Mouse (Mus musculus): Measurements from ENCODE around the gene Sult3a1. TPM values are rescaled to one million over a fixed set of nuclear protein-coding genes. Genes with fewer than 3 reads are reported as not detected.

The Sult3a1 gene
- not detected for polyA plus RNA-seq (2017; shearing (Covaris generic))

GRCm38 (mm10) chr10:33857421-33857820 is at the start of gene Sult3a1:
TSS of gene Sult3a1 (plus strand) at chr10:33857721.

GRCm38 (mm10) chr10:33904530-33905481 is 47.3 kb downstream of the Sult3a1 start, which contains the start of gene Rsph4a:
TSS of gene Rsph4a (plus strand) at chr10:33905111.

Other genes with a start within 250 kb of the Sult3a1 start
- under 1 TPM; 0.21 to 0.53 TPM for gene Clvs2, start 233.0 kb upstream of the Sult3a1 start, polyA plus RNA-seq (2017; shearing (Covaris generic))
- under 1 TPM; 0.22 to 0.33 TPM for gene Sult3a2, start 71.0 kb upstream of the Sult3a1 start, polyA plus RNA-seq (2017; shearing (Covaris generic))
- under 1 TPM; 0.36 to 0.37 TPM for gene Rsph4a, start 47.4 kb downstream of the Sult3a1 start, polyA plus RNA-seq (2017; shearing (Covaris generic))
- gene Zup1, start 93.5 kb downstream of the Sult3a1 start, polyA plus RNA-seq (2017; shearing (Covaris generic)) = 10 to 100 TPM; 54.7 to 61.8 TPM
- 100 to 1,000 TPM; 120 to 137 TPM for gene Rwdd1, start 161.9 kb downstream of the Sult3a1 start, polyA plus RNA-seq (2017; shearing (Covaris generic))
- gene Trappc3l, start 179.9 kb downstream of the Sult3a1 start, polyA plus RNA-seq (2017; shearing (Covaris generic)) = not detected
- gene Calhm4, start 186.6 kb downstream of the Sult3a1 start, polyA plus RNA-seq (2017; shearing (Covaris generic)) = under 1 TPM in 1 of 2 experiments, not detected in 1; 0.06 TPM
- gene Calhm5, start 238.8 kb downstream of the Sult3a1 start, polyA plus RNA-seq (2017; shearing (Covaris generic)) = under 1 TPM in 1 of 2 experiments, not detected in 1; 0.06 TPM